Mouse (Mus musculus) CH12.LX (cell line): ENCODE data around the gene Zfp36. TPM values are rescaled to one million over a fixed set of nuclear protein-coding genes. Genes with fewer than 3 reads are reported as not detected.
A peak's percentile ranks its signal among the peaks of the same experiment; 100 is the strongest.

ENCODE experiments used
- DNase-seq: peaks from one replicate; pipeline ENCODE4 v3.0.0-alpha.2; 2013; ENCODE audit errors: extremely low read depth
- H3K27ac ChIP-seq: 2 replicates; pipeline ENCODE4 v1.5.1; 2012; ENCODE audit warnings: low read depth, mild to moderate bottlenecking, control low read depth, moderate library complexity; ENCODE audit not compliant: insufficient read depth
- H3K27me3 ChIP-seq: replicated peaks from 2 replicates; pipeline ENCODE3; 2012; ENCODE audit warnings: inconsistent platforms
- H3K36me3 ChIP-seq, 2 experiments: replicated peaks in 1 of 2; 2 replicates each; pipeline versions ENCODE3 to v1.6.1; 2012; ENCODE audit warnings: inconsistent platforms in 1 of 2, low read length in 1 of 2, mild to moderate bottlenecking in 1 of 2, mixed read lengths in 1 of 2, moderate library complexity in 1 of 2; ENCODE audit not compliant: control insufficient read depth in 1 of 2, insufficient read depth in 1 of 2
- H3K4me1 ChIP-seq, 2 experiments: 2 replicates each; pipeline ENCODE4 v1.6.1; 2012; ENCODE audit warnings: inconsistent platforms in 1 of 2, moderate library complexity in 1 of 2; ENCODE audit not compliant: insufficient read depth in 2 of 2, control insufficient read depth in 1 of 2
- H3K4me2 ChIP-seq: 2 replicates; pipeline ENCODE4 v1.6.1; 2012; ENCODE audit warnings: low read depth, mild to moderate bottlenecking, control low read depth; ENCODE audit not compliant: poor library complexity, insufficient read depth, severe bottlenecking
- H3K4me3 ChIP-seq, 3 experiments: fragments of 150-350 bp in 1 of 3; sonication (generic) in 1 of 3; replicated peaks in 1 of 3; 2 replicates each; pipeline versions ENCODE3 to v1.5.1; 2011 to 2012; ENCODE audit warnings: low read depth in 2 of 3, low read length in 2 of 3, mild to moderate bottlenecking in 2 of 3, moderate library complexity in 2 of 3, control low read depth in 1 of 3, improper control_type of control experiment in 1 of 3, inconsistent platforms in 1 of 3, mixed read lengths in 1 of 3; ENCODE audit not compliant: poor library complexity in 1 of 3
- H3K79me2 ChIP-seq: replicated peaks from 2 replicates; pipeline ENCODE4 v1.6.1; 2012; ENCODE audit warnings: mild to moderate bottlenecking, moderate library complexity; ENCODE audit not compliant: control insufficient read depth, poor library complexity, insufficient read depth, severe bottlenecking; ENCODE audit errors: extremely low read depth
- H3K9ac ChIP-seq: 2 replicates; pipeline ENCODE4 v1.6.1; 2012; ENCODE audit warnings: low read depth, mild to moderate bottlenecking, control low read depth, moderate library complexity; ENCODE audit not compliant: insufficient read depth
- H3K9me3 ChIP-seq: replicated peaks from 2 replicates; pipeline ENCODE3; 2012; ENCODE audit warnings: low read length, inconsistent platforms, mixed read lengths
- BHLHE40 ChIP-seq: IDR thresholded peaks from 2 replicates; pipeline ENCODE4 v1.6.1; 2011; ENCODE audit warnings: mild to moderate bottlenecking, low read depth, low read length, improper control_type of control experiment
- CHD1 ChIP-seq: IDR thresholded peaks from 2 replicates; pipeline ENCODE4 v1.6.1; 2012; ENCODE audit warnings: low read depth, low read length, improper control_type of control experiment, inconsistent platforms
- CHD2 ChIP-seq: IDR thresholded peaks from 2 replicates; pipeline ENCODE4 v1.6.1; 2011; ENCODE audit warnings: low read length, improper control_type of control experiment
- CTCF ChIP-seq, 2 experiments: IDR thresholded peaks in 1 of 2; conservative IDR thresholded peaks in 1 of 2; 2 replicates each; pipeline ENCODE4 v1.5.1; 2011 to 2012; ENCODE audit warnings: low read depth in 2 of 2, low read length in 2 of 2, improper control_type of control experiment in 1 of 2, inconsistent platforms in 1 of 2, mild to moderate bottlenecking in 1 of 2, moderate library complexity in 1 of 2
- E2F4 ChIP-seq: IDR thresholded peaks from 2 replicates; pipeline ENCODE4 v1.6.1; 2011; ENCODE audit warnings: low read depth, low read length, improper control_type of control experiment; ENCODE audit not compliant: insufficient replicate concordance
- ELF1 ChIP-seq: IDR thresholded peaks from 2 replicates; pipeline ENCODE4 v1.6.1; 2014; ENCODE audit warnings: low read depth, mild to moderate bottlenecking, inconsistent platforms, low read length, improper control_type of control experiment
- EP300 ChIP-seq: IDR thresholded peaks from 2 replicates; pipeline ENCODE4 v1.6.1; 2011; ENCODE audit warnings: low read length, improper control_type of control experiment
- ETS1 ChIP-seq: conservative IDR thresholded peaks from 2 replicates; pipeline ENCODE4 v1.6.1; 2012; ENCODE audit warnings: low read depth, mild to moderate bottlenecking, inconsistent platforms, low read length, improper control_type of control experiment, moderate library complexity
- GABPA ChIP-seq: IDR thresholded peaks from 2 replicates; pipeline ENCODE4 v1.6.1; 2012; ENCODE audit warnings: low read depth, low read length, improper control_type of control experiment, inconsistent platforms; ENCODE audit not compliant: insufficient replicate concordance
- HCFC1 ChIP-seq: IDR thresholded peaks from 2 replicates; pipeline ENCODE4 v1.6.1; 2012; ENCODE audit warnings: low read depth, mild to moderate bottlenecking, inconsistent platforms, low read length, improper control_type of control experiment
- IRF4 ChIP-seq: IDR thresholded peaks from 2 replicates; pipeline ENCODE4 v1.6.1; 2014; ENCODE audit warnings: low read depth, mild to moderate bottlenecking, inconsistent platforms, low read length, improper control_type of control experiment
- JUN ChIP-seq: IDR thresholded peaks from 2 replicates; pipeline ENCODE4 v1.6.1; 2011; ENCODE audit warnings: low read depth, mild to moderate bottlenecking, low read length, improper control_type of control experiment, moderate library complexity; ENCODE audit not compliant: insufficient read depth
- JUND ChIP-seq: conservative IDR thresholded peaks from 2 replicates; pipeline ENCODE4 v1.6.1; 2011; ENCODE audit warnings: low read depth, low read length, improper control_type of control experiment
- KAT2A ChIP-seq: IDR thresholded peaks from 2 replicates; pipeline ENCODE4 v1.6.1; 2012; ENCODE audit warnings: low read length, improper control_type of control experiment, inconsistent platforms; ENCODE audit not compliant: insufficient replicate concordance
- MAFK ChIP-seq: IDR thresholded peaks from 2 replicates; pipeline ENCODE4 v1.6.1; 2011; ENCODE audit warnings: low read length, improper control_type of control experiment; ENCODE audit not compliant: insufficient replicate concordance
- MAX ChIP-seq: IDR thresholded peaks from 2 replicates; pipeline ENCODE4 v1.6.1; 2011; ENCODE audit warnings: low read length, improper control_type of control experiment
- MAZ ChIP-seq: IDR thresholded peaks from 2 replicates; pipeline ENCODE4 v1.6.1; 2012; ENCODE audit warnings: low read depth, mild to moderate bottlenecking, inconsistent platforms, low read length, improper control_type of control experiment, moderate library complexity
- MEF2A ChIP-seq: IDR thresholded peaks from 2 replicates; pipeline ENCODE4 v1.6.1; 2014; ENCODE audit warnings: low read depth, mild to moderate bottlenecking, inconsistent platforms, low read length, improper control_type of control experiment, borderline replicate concordance
- MXI1 ChIP-seq: IDR thresholded peaks from 2 replicates; pipeline ENCODE4 v1.6.1; 2011; ENCODE audit warnings: mild to moderate bottlenecking, low read depth, low read length, improper control_type of control experiment
- MYC ChIP-seq: IDR thresholded peaks from 2 replicates; pipeline ENCODE4 v1.6.1; 2011; ENCODE audit warnings: low read depth, mild to moderate bottlenecking, improper control_type of control experiment, low read length
- NELFE ChIP-seq: IDR thresholded peaks from 2 replicates; pipeline ENCODE4 v1.6.1; 2011; ENCODE audit warnings: low read depth, low read length, improper control_type of control experiment
- NRF1 ChIP-seq: IDR thresholded peaks from 2 replicates; pipeline ENCODE4 v1.6.1; 2014; ENCODE audit warnings: low read depth, mild to moderate bottlenecking, inconsistent platforms, low read length, improper control_type of control experiment, moderate library complexity
- PAX5 ChIP-seq: IDR thresholded peaks from 2 replicates; pipeline ENCODE4 v1.6.1; 2012; ENCODE audit warnings: low read length, inconsistent platforms, mixed read lengths
- POLR2A ChIP-seq: IDR thresholded peaks from 2 replicates; pipeline ENCODE4 v1.6.1; 2011; ENCODE audit warnings: low read depth, mild to moderate bottlenecking, improper control_type of control experiment, low read length
- POLR2AphosphoS2 ChIP-seq: IDR thresholded peaks from 2 replicates; pipeline ENCODE4 v1.6.1; 2011; ENCODE audit warnings: low read depth, low read length, improper control_type of control experiment
- RAD21 ChIP-seq: IDR thresholded peaks from 2 replicates; pipeline ENCODE4 v1.6.1; 2011; ENCODE audit warnings: low read depth, mild to moderate bottlenecking, low read length, improper control_type of control experiment, moderate library complexity
- RCOR1 ChIP-seq: conservative IDR thresholded peaks from 2 replicates; pipeline ENCODE4 v1.6.1; 2012; ENCODE audit warnings: low read depth, mild to moderate bottlenecking, inconsistent platforms, low read length, improper control_type of control experiment
- SIN3A ChIP-seq: IDR thresholded peaks from 2 replicates; pipeline ENCODE4 v1.6.1; 2012; ENCODE audit warnings: low read length, improper control_type of control experiment, inconsistent platforms
- SMC3 ChIP-seq: IDR thresholded peaks from 2 replicates; pipeline ENCODE4 v1.6.1; 2011; ENCODE audit warnings: low read depth, low read length, improper control_type of control experiment
- TBP ChIP-seq: conservative IDR thresholded peaks from 2 replicates; pipeline ENCODE4 v1.6.1; 2011; ENCODE audit warnings: low read depth, low read length, improper control_type of control experiment
- TCF12 ChIP-seq: IDR thresholded peaks from 2 replicates; pipeline ENCODE4 v1.6.1; 2014; ENCODE audit warnings: low read depth, mild to moderate bottlenecking, inconsistent platforms, low read length, improper control_type of control experiment
- UBTF ChIP-seq: IDR thresholded peaks from 2 replicates; pipeline ENCODE4 v1.6.1; 2012; ENCODE audit warnings: low read depth, mild to moderate bottlenecking, inconsistent platforms, low read length, improper control_type of control experiment, moderate library complexity
- USF1 ChIP-seq: IDR thresholded peaks from 2 replicates; pipeline ENCODE4 v1.6.1; 2014; ENCODE audit warnings: low read depth, mild to moderate bottlenecking, inconsistent platforms, low read length, improper control_type of control experiment
- USF2 ChIP-seq: conservative IDR thresholded peaks from 2 replicates; pipeline ENCODE4 v1.6.1; 2011; ENCODE audit warnings: low read depth, low read length, improper control_type of control experiment
- ZC3H11A ChIP-seq: IDR thresholded peaks from 2 replicates; pipeline ENCODE4 v1.6.1; 2012; ENCODE audit warnings: low read depth, mild to moderate bottlenecking, inconsistent platforms, low read length, improper control_type of control experiment
- ZKSCAN1 ChIP-seq: IDR thresholded peaks from 2 replicates; pipeline ENCODE4 v1.6.1; 2012; ENCODE audit warnings: low read depth, inconsistent platforms, low read length, improper control_type of control experiment, borderline replicate concordance
- ZMIZ1 ChIP-seq: IDR thresholded peaks from 2 replicates; pipeline ENCODE4 v1.6.1; 2012; ENCODE audit warnings: low read depth, mild to moderate bottlenecking, inconsistent platforms, low read length, improper control_type of control experiment
- ZNF384 ChIP-seq: IDR thresholded peaks from 2 replicates; pipeline ENCODE4 v1.6.1; 2012; ENCODE audit warnings: low read depth, low read length, improper control_type of control experiment, inconsistent platforms
- dilution Hi-C: fragments of 300-500 bp; cut with MboI; formaldehyde crosslinking; loops from 2 replicates; pipeline ENCODE4 v1.14.3; 2020; ENCODE audit warnings: low sequenced_read_pairs; ENCODE audit not compliant: extremely low pct_unique_long_range_greater_than_20kb, extremely low pct_ligation_motif_present
- in situ Hi-C: fragments of 300-500 bp; cut with MboI; formaldehyde crosslinking; loops from 3 replicates; pipeline ENCODE4 v1.14.3; 2019; ENCODE audit warnings: low sequenced_read_pairs, low pct_ligation_motif_present, low pct_unique_long_range_greater_than_20kb, mixed read lengths
- polyA plus RNA-seq: library from polyadenylated mRNA; unstranded; fragments of >175 nt; gene quantifications from 2 replicates; pipeline ENCODE4 v1.2.1, GENCODE M21; 2012; ENCODE audit warnings: low read depth; ENCODE audit not compliant: insufficient read length
- total RNA-seq, 2 experiments: library from RNA; depleted of rRNA; stranded (reverse); fragments of 300-350 nt in 1 of 2; fragments of >200 nt in 1 of 2; gene quantifications; 2 replicates each; pipeline ENCODE4 v1.2.3; 2012 to 2014

Zfp36 gene
- total and polyA plus RNA-seq, 3 experiments = 1.9 to 9.9 (median 2.8) TPM

DNA sequence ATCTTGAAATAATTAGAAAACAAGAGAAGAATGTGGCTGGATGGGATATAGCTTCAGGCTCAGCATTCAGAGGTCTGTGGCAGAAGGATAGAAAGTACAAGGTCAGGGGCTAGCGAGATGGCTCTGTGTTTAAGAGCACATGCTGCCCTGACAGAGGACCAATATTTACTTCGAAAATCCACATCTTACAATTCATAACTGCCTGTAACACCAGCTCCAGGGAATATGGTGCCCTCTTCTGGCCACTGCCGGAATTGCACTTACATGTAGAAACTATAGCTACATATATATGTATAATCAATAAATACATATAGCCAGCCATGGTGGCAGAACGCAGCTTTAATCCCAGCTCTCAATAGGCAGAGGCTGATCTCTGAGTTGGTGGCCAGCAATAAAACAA lies 35.4 kb downstream of the Zfp36 start:
- TF ChIP-seq NRF1 (no peak), EP300 (no peak), ELF1 (no peak), HCFC1 (no peak), POLR2A (no peak), PAX5 (no peak), UBTF (no peak), ZNF384 (no peak), E2F4 (no peak), ZKSCAN1 (no peak), MYC (no peak), GABPA (no peak), NELFE (no peak), SIN3A (no peak), TCF12 (0 out of 2 replicates have a peak, but pooled peaks have one; percentile 27), SMC3 (peak; percentile 68), MXI1 (no peak), USF2 (no peak), MAFK (no peak), TBP (no peak), ZC3H11A (no peak), CHD2 (no peak), IRF4 (0 out of 2 replicates have a peak, but pooled peaks have one; percentile 20), CTCF (conservative IDR thresholded peaks at IDR 0.05 in 1 of 2, IDR thresholded peaks at IDR 0.05 in 1 of 2; ENCODE audit: low read depth in 2 of 2, low read length in 2 of 2) (peak; percentile 84 to 97), BHLHE40 (no peak), JUN (no peak), RAD21 (peak; percentile 64), ETS1 (no peak), KAT2A (no peak), MAZ (no peak), USF1 (no peak), RCOR1 (no peak), MEF2A (no peak), JUND (no peak), CHD1 (no peak), MAX (no peak), ZMIZ1 (no peak), POLR2AphosphoS2 (no peak)
- Histone ChIP-seq H3K79me2 (no peaks in the 10 kb centered on the region), H3K36me3 (no peaks in the 10 kb centered on the region), H3K27ac (no peak overlapping the region), H3K4me2 (peak overlapping the region; percentile 34; the same call in 1 of the 2 replicates), H3K4me1 (peaks cover 4 to 10% of the 10 kb centered on the region in 2 experiments; a peak in 3 of 4 replicates), H3K9me3 (no peaks in the 10 kb centered on the region), H3K9ac (no peak overlapping the region; the same call in 1 of the 2 replicates), H3K4me3 (no peak overlapping the region), H3K27me3 (no peaks in the 10 kb centered on the region)
- in situ Hi-C loops = no loop called here
- peak; percentile 78 for DNase-seq
- dilution Hi-C loops = no loop called here
